Mouse (Mus musculus) heart, postnatal 0 days (tissue): ENCODE results near the gene Negr1.

Experiments used
- CTCF ChIP-seq: IDR thresholded peaks from 2 replicates; pipeline ENCODE4 v1.5.1; 2016; ENCODE audit warnings: antibody characterized with exemption, control low read depth, low read depth
- EP300 ChIP-seq: IDR thresholded peaks from 2 replicates; pipeline ENCODE4 v1.6.1; 2016; ENCODE audit warnings: antibody characterized with exemption, low read depth

GRCm38 (mm10) chr3:156710693-156711092 lies 149.1 kb downstream of the Negr1 start:
- TF ChIP-seq EP300 (no peak), CTCF (no peak)
